Mouse (Mus musculus): ENCODE results near the gene Hectd1. TPM values are rescaled to one million over a fixed set of nuclear protein-coding genes. Genes with fewer than 3 reads are reported as not detected.

Gene Hectd1
- total RNA-seq, 1 experiment from 2014 or later = 180 TPM

- no peak for ATAC-seq (replicated peaks; ENCODE audit: insufficient number of reproducible peaks, low FRiP score, low TSS enrichment, poor library complexity, severe bottlenecking)
These were observed 9.3 kb downstream of the Hectd1 start for GRCm38 (mm10) chr12:51819951-51820498.

- ATAC-seq (replicated peaks; ENCODE audit: insufficient number of reproducible peaks, low FRiP score, low TSS enrichment, poor library complexity, severe bottlenecking) = no peak
These were observed 11.3 kb downstream of the Hectd1 start for GRCm38 (mm10) chr12:51817815-51818613.

- 0 out of 2 replicates have a peak, but pooled peaks have one; percentile 31 for ATAC-seq (replicated peaks; ENCODE audit: insufficient number of reproducible peaks, low FRiP score, low TSS enrichment, poor library complexity, severe bottlenecking)
These were observed 17.8 kb downstream of the Hectd1 start for GRCm38 (mm10) chr12:51811388-51812140.

- no peak for ATAC-seq (replicated peaks; ENCODE audit: insufficient number of reproducible peaks, low FRiP score, low TSS enrichment, poor library complexity, severe bottlenecking)
These were observed 18.8 kb downstream of the Hectd1 start for GRCm38 (mm10) chr12:51810564-51810963.

GRCm38 (mm10) chr12:51784842-51785241 is 44.5 kb downstream of the Hectd1 start:
- ATAC-seq (replicated peaks; ENCODE audit: insufficient number of reproducible peaks, low FRiP score, low TSS enrichment, poor library complexity, severe bottlenecking) = no peak

GRCm38 (mm10) chr12:51768702-51769101 is 60.6 kb downstream of the Hectd1 start:
- ATAC-seq (replicated peaks; ENCODE audit: insufficient number of reproducible peaks, low FRiP score, low TSS enrichment, poor library complexity, severe bottlenecking) = peak; percentile 89

- ATAC-seq (replicated peaks; ENCODE audit: insufficient number of reproducible peaks, low FRiP score, low TSS enrichment, poor library complexity, severe bottlenecking) = no peak; the same call in 1 of the 2 replicates
These were observed 61.9 kb downstream of the Hectd1 start for GRCm38 (mm10) chr12:51767454-51767853.

GRCm38 (mm10) chr12:51759374-51759773 is 70.0 kb downstream of the Hectd1 start:
- ATAC-seq (replicated peaks; ENCODE audit: insufficient number of reproducible peaks, low FRiP score, low TSS enrichment, poor library complexity, severe bottlenecking) = no peak

GRCm38 (mm10) chr12:51756599-51756961 is 72.8 kb downstream of the Hectd1 start:
- ATAC-seq (replicated peaks; ENCODE audit: insufficient number of reproducible peaks, low FRiP score, low TSS enrichment, poor library complexity, severe bottlenecking) = no peak

- no peak for ATAC-seq (replicated peaks; ENCODE audit: insufficient number of reproducible peaks, low FRiP score, low TSS enrichment, poor library complexity, severe bottlenecking)
These were observed 73.3 kb downstream of the Hectd1 start for GRCm38 (mm10) chr12:51755938-51756598.

- ATAC-seq (replicated peaks; ENCODE audit: insufficient number of reproducible peaks, low FRiP score, low TSS enrichment, poor library complexity, severe bottlenecking) = no peak
These were observed 82.0 kb downstream of the Hectd1 start for GRCm38 (mm10) chr12:51747348-51747747.

GRCm38 (mm10) chr12:51744957-51745356 is 84.4 kb downstream of the Hectd1 start:
- no peak for ATAC-seq (replicated peaks; ENCODE audit: insufficient number of reproducible peaks, low FRiP score, low TSS enrichment, poor library complexity, severe bottlenecking)

- peak; percentile 57; the same call in 1 of the 2 replicates for ATAC-seq (replicated peaks; ENCODE audit: insufficient number of reproducible peaks, low FRiP score, low TSS enrichment, poor library complexity, severe bottlenecking)
These were observed 87.6 kb downstream of the Hectd1 start for GRCm38 (mm10) chr12:51741690-51742089.

GRCm38 (mm10) chr12:51736807-51737206 is 92.5 kb downstream of the Hectd1 start:
- ATAC-seq (replicated peaks; ENCODE audit: insufficient number of reproducible peaks, low FRiP score, low TSS enrichment, poor library complexity, severe bottlenecking) = no peak

GRCm38 (mm10) chr12:51736381-51736780 is 93.0 kb downstream of the Hectd1 start:
- no peak for ATAC-seq (replicated peaks; ENCODE audit: insufficient number of reproducible peaks, low FRiP score, low TSS enrichment, poor library complexity, severe bottlenecking)

- ATAC-seq (replicated peaks; ENCODE audit: insufficient number of reproducible peaks, low FRiP score, low TSS enrichment, poor library complexity, severe bottlenecking) = no peak
These were observed 93.5 kb downstream of the Hectd1 start for GRCm38 (mm10) chr12:51735840-51736271.

- no peak for ATAC-seq (replicated peaks; ENCODE audit: insufficient number of reproducible peaks, low FRiP score, low TSS enrichment, poor library complexity, severe bottlenecking)
These were observed 94.6 kb downstream of the Hectd1 start for GRCm38 (mm10) chr12:51734605-51735211.

GRCm38 (mm10) chr12:51729827-51730226 is 99.5 kb downstream of the Hectd1 start:
- ATAC-seq (replicated peaks; ENCODE audit: insufficient number of reproducible peaks, low FRiP score, low TSS enrichment, poor library complexity, severe bottlenecking) = no peak

- ATAC-seq (replicated peaks; ENCODE audit: insufficient number of reproducible peaks, low FRiP score, low TSS enrichment, poor library complexity, severe bottlenecking) = no peak
These were observed 100.3 kb downstream of the Hectd1 start for GRCm38 (mm10) chr12:51729058-51729457.
